Mouse (Mus musculus) lung, postnatal 0 days (tissue): ENCODE results near the gene Aebp2. TPM values are rescaled to one million over a fixed set of nuclear protein-coding genes. Genes with fewer than 3 reads are reported as not detected.

ENCODE experiments used
- ATAC-seq: fragments of 200-750 bp; cut with Nextera tagmentation; 2 replicates; pipeline ENCODE4 v1.8.0; 2017; ENCODE audit warnings: moderate library complexity
- DNase-seq: peaks from one replicate; pipeline ENCODE4 v3.0.0-alpha.2; 2016; ENCODE audit warnings: low spot score
- H3K27ac ChIP-seq: fragments of 300-500 bp; sonication (generic); 2 replicates; pipeline ENCODE4 v1.5.1; 2014; ENCODE audit warnings: antibody characterized with exemption, mild to moderate bottlenecking, low read length, mixed read lengths
- H3K27me3 ChIP-seq: fragments of 300-500 bp; sonication (generic); replicated peaks from 2 replicates; pipeline ENCODE4 v1.6.1; 2014; ENCODE audit warnings: low read length, mixed read lengths; ENCODE audit not compliant: insufficient read depth
- H3K36me3 ChIP-seq: fragments of 300-500 bp; sonication (generic); 2 replicates; pipeline ENCODE4 v1.6.1; 2014; ENCODE audit warnings: low read length, mixed read lengths; ENCODE audit not compliant: insufficient read depth
- H3K4me1 ChIP-seq: fragments of 300-500 bp; sonication (generic); 2 replicates; pipeline ENCODE4 v1.6.1; 2014; ENCODE audit warnings: antibody characterized with exemption, low read depth, low read length, mixed read lengths; ENCODE audit not compliant: insufficient read depth
- H3K4me2 ChIP-seq: fragments of 300-500 bp; sonication (generic); replicated peaks from 2 replicates; pipeline ENCODE4 v1.6.1; 2014; ENCODE audit warnings: low read depth, mild to moderate bottlenecking, low read length, moderate library complexity, mixed read lengths
- H3K4me3 ChIP-seq: fragments of 300-500 bp; sonication (generic); 2 replicates; pipeline ENCODE4 v1.5.1; 2014; ENCODE audit warnings: low read depth, low read length
- H3K9ac ChIP-seq: fragments of 300-500 bp; sonication (generic); replicated peaks from 2 replicates; pipeline ENCODE4 v1.6.1; 2014; ENCODE audit warnings: low read depth, mild to moderate bottlenecking
- H3K9me3 ChIP-seq: fragments of 300-500 bp; sonication (generic); 2 replicates; pipeline ENCODE4 v1.6.1; 2016; ENCODE audit warnings: low read length, mixed read lengths
- CTCF ChIP-seq: IDR thresholded peaks from 2 replicates; pipeline ENCODE4 v1.5.1; 2016; ENCODE audit warnings: antibody characterized with exemption, mild to moderate bottlenecking
- EP300 ChIP-seq: IDR thresholded peaks from 2 replicates; pipeline ENCODE4 v1.6.1; 2016; ENCODE audit warnings: antibody characterized with exemption, mild to moderate bottlenecking, control low read depth
- WGBS: fragments of 180-500 bp; shearing (Covaris S2); extraction: QIAGEN DNeasy Blood & Tissue Kit; methylation state at CpG from one replicate; pipeline ENCODE4 v1.1.7; 2014; 5-methylcytosine and 5-hydroxymethylcytosine counted together
- polyA plus RNA-seq: library from polyadenylated mRNA; unstranded; fragments of >200 nt; fragmentation: Nextera tagmentation; extraction: Ambion mirVana; gene quantifications from 2 replicates; pipeline ENCODE4 v1.2.1, GENCODE M21; 2015

Gene Aebp2
- polyA plus RNA-seq, 1 experiment from 2014 or later, result 7.6 TPM

GRCm38 (mm10) chr6:140624096-140625051, 1.9 kb downstream of the Aebp2 start:
- TF ChIP-seq EP300, result no peak
- TF ChIP-seq CTCF, result no peak
- under 1% methylated on average over 58 of the region's 80 CpGs for WGBS
- Histone ChIP-seq H3K4me1 (peaks cover 11% of the 10 kb centered on the region; the same call in 1 of the 2 replicates), H3K36me3 (no peaks in the 10 kb centered on the region), H3K9ac (peak overlapping the region; percentile 85), H3K4me2 (peak overlapping the region; percentile 76), H3K4me3 (peak overlapping the region; percentile 97), H3K27me3 (no peaks in the 10 kb centered on the region), H3K27ac (peak overlapping the region; percentile 95), H3K9me3 (no peaks in the 10 kb centered on the region)
- DNase-seq (peak; percentile 50), ATAC-seq (peak; percentile 0; the same call in 1 of the 2 replicates)

GRCm38 (mm10) chr6:140629176-140629859, 6.9 kb downstream of the Aebp2 start:
- H3K4me2 ChIP-seq, result no peak overlapping the region
- peaks cover 6% of the 10 kb centered on the region; the same call in 1 of the 2 replicates for H3K4me1 ChIP-seq
- no peak overlapping the region for H3K27ac ChIP-seq
- H3K9me3 ChIP-seq, result no peaks in the 10 kb centered on the region
- 88% methylated on average over 4 of the region's 4 CpGs for WGBS
- TF ChIP-seq EP300, result no peak
- no peak for TF ChIP-seq CTCF
- 0 out of 2 replicates have a peak, but pooled peaks cover 4% of the 10 kb centered on the region for H3K36me3 ChIP-seq
- no peak overlapping the region for H3K9ac ChIP-seq
- no peak for ATAC-seq
- no peak for DNase-seq
- H3K27me3 ChIP-seq, result no peaks in the 10 kb centered on the region
- H3K4me3 ChIP-seq, result no peak overlapping the region

GRCm38 (mm10) chr6:140630306-140630705, 7.8 kb downstream of the Aebp2 start:
- Histone ChIP-seq H3K9ac (no peak overlapping the region), H3K36me3 (0 out of 2 replicates have a peak, but pooled peaks cover 5% of the 10 kb centered on the region), H3K4me2 (no peak overlapping the region), H3K4me3 (no peak overlapping the region), H3K27ac (no peak overlapping the region), H3K27me3 (no peaks in the 10 kb centered on the region), H3K9me3 (no peaks in the 10 kb centered on the region), H3K4me1 (peaks cover 6% of the 10 kb centered on the region; the same call in 1 of the 2 replicates)
- 59% methylated on average over 4 of the region's 4 CpGs for WGBS
- DNase-seq (no peak), ATAC-seq (no peak)
- TF ChIP-seq CTCF (no peak), EP300 (no peak)

- ATAC-seq (no peak), DNase-seq (no peak)
- Histone ChIP-seq H3K36me3 (0 out of 2 replicates have a peak, but pooled peaks cover 18% of the 10 kb centered on the region), H3K9ac (no peak overlapping the region), H3K4me1 (no peaks in the 10 kb centered on the region), H3K27ac (no peak overlapping the region), H3K27me3 (no peaks in the 10 kb centered on the region), H3K9me3 (no peaks in the 10 kb centered on the region), H3K4me2 (no peak overlapping the region), H3K4me3 (no peak overlapping the region)
- no peak for TF ChIP-seq EP300
- no peak for TF ChIP-seq CTCF
- WGBS, result 73% methylated on average over 8 of the region's 8 CpGs
Measured at GRCm38 (mm10) chr6:140633616-140634015, 11.2 kb downstream of the Aebp2 start.

GRCm38 (mm10) chr6:140636290-140636689, 13.8 kb downstream of the Aebp2 start:
- H3K27me3 ChIP-seq, result no peaks in the 10 kb centered on the region
- H3K4me1 ChIP-seq, result no peaks in the 10 kb centered on the region
- H3K9ac ChIP-seq, result no peak overlapping the region
- H3K36me3 ChIP-seq, result 0 out of 2 replicates have a peak, but pooled peaks cover 22% of the 10 kb centered on the region
- H3K9me3 ChIP-seq, result no peaks in the 10 kb centered on the region
- H3K4me3 ChIP-seq, result no peak overlapping the region
- TF ChIP-seq CTCF (no peak), EP300 (no peak)
- DNase-seq (no peak), ATAC-seq (no peak)
- no peak overlapping the region for H3K4me2 ChIP-seq
- H3K27ac ChIP-seq, result no peak overlapping the region
- WGBS, result 92% methylated on average over 4 of the region's 4 CpGs

- Histone ChIP-seq H3K9ac (no peak overlapping the region), H3K36me3 (0 out of 2 replicates have a peak, but pooled peaks cover 15% of the 10 kb centered on the region), H3K4me2 (no peak overlapping the region), H3K4me1 (no peaks in the 10 kb centered on the region), H3K9me3 (no peaks in the 10 kb centered on the region), H3K4me3 (no peak overlapping the region), H3K27me3 (no peaks in the 10 kb centered on the region), H3K27ac (no peak overlapping the region)
- WGBS, result 77% methylated on average over 7 of the region's 7 CpGs
- DNase-seq (no peak), ATAC-seq (no peak)
- no peak for TF ChIP-seq CTCF
- no peak for TF ChIP-seq EP300
Measured at GRCm38 (mm10) chr6:140642010-140642409, 19.5 kb downstream of the Aebp2 start.
